Mouse (Mus musculus) megakaryocyte progenitor cell, adult 5-6 weeks (primary cell): ENCODE data around the gene Vmn2r10. TPM values are rescaled to one million over a fixed set of nuclear protein-coding genes. Genes with fewer than 3 reads are reported as not detected.
"Not testable (repeated sequence)": the region's sequence is repeated elsewhere in the genome, so short reads cannot be mapped to it uniquely, and the experiment has no call there.

Experiments used
- ATAC-seq: replicated peaks from 2 replicates; pipeline ENCODE4 v1.8.0; 2016; ENCODE audit warnings: mild to moderate bottlenecking, moderate TSS enrichment, inconsistent platforms; ENCODE audit not compliant: poor library complexity
- total RNA-seq, 2 experiments: library from RNA; stranded (forward) in 1 of 2; stranded (reverse) in 1 of 2; fragments of 157-497, 149-512 nt in 1 of 2; fragments of 200-1000 nt in 1 of 2; gene quantifications; 2 replicates each; pipeline versions ENCODE4 v1.2.3 to v1.2.4; 2015 to 2017

The Vmn2r10 gene
- not detected in 2 replicates for total RNA-seq (2015)
- not detected in 2 replicates for total RNA-seq (2017)

DNA sequence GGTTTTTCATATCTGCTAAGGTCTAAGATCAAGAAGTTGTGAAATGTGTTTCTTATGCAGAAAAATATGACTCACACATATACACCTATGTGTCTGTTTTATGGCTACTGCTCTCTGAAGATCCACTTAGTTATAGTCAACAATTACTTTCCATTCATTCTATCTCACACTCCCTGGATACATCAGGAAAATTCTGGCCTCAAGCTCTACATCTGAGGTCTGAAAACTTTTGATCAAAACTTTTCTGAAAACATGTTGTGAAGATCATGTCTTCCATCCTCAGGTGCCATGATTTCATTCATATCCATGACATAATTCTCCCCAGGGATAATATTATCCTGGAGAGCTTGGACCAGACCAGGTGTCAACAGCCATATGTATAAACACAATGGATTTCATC, at the start of gene Vmn2r10:
Vmn2r10 (minus strand) TSS at position 101 of the 400 bp plus-strand sequence.
- not testable (repeated sequence) for ATAC-seq

DNA sequence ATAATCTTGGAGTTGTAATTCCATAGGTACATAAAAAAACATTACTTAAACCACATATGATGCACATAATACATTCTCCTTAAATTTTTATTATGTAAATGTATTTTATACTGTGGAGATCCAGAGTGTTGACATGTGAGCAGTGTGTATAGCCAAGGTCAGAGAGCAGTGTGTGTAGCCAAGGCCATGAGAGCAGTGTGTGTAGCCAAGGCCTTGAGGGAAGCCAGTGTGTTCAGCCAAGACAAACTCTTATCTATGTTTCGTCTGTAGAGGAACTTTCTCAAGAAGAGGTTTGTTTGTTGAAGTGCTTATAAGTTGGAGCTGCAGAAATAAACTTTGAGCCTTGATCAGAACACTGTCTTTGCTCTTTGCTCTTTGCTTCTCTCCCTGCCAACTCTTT, 49.0 kb upstream of the Vmn2r10 start:
- no peak for ATAC-seq

DNA sequence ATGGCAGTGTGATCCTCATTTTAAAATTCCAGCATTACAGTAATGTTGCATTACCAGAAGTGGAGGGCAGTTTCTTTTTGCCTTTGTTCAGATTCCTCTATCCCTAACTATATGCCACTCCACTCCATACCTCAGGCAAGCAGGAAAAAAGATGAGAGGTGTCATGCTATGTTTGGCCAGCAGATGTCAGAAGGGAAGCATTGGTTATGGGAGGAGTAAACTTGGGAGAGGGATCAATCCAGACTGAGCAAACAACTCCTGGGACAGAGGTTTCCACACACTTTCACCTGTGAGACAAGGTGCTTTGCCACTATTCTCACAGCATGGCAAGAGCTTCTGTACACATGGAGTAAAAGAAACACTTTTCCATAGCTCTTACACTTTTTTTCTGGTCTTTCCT, 26.3 kb upstream of the Vmn2r10 start:
- ATAC-seq, result no peak

DNA sequence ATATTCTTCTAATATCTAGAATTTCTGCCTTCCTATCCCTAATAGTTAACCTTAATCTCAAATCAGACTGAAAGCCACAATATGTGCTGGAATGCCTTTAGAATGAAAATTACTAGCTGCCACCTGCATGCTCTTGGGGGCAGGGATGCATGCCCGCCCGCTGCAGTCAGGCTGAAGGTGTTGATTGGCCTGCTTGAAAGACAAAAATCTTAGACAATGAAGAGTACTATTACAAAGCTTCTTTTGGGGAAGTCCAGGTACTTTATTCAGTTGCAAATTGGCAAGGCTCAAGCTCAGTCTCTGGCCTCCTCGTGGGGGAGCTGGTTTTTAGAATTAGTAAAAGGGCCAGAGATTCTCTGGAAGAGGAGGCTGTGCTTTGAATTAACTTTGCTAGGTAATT, 17.4 kb downstream of the Vmn2r10 start:
- no peak for ATAC-seq

Other genes with a start within 250 kb of the Vmn2r10 start
- not detected in 2 replicates for gene Rnf212, start 231.5 kb downstream of the Vmn2r10 start, total RNA-seq (2015)
- 0.79 TPM in 1 of 2 replicates, not detected in the other for gene Rnf212, start 231.5 kb downstream of the Vmn2r10 start, total RNA-seq (2017)
- gene Tmed11, start 211.2 kb downstream of the Vmn2r10 start, total RNA-seq (2015), result not detected in 2 replicates
- not detected in 2 replicates for gene Tmed11, start 211.2 kb downstream of the Vmn2r10 start, total RNA-seq (2017)
- not detected in 2 replicates for gene Vmn2r8, start 197.7 kb downstream of the Vmn2r10 start, total RNA-seq (2015)
- gene Vmn2r8, start 197.7 kb downstream of the Vmn2r10 start, total RNA-seq (2017), result not detected in 2 replicates
- gene Vmn2r9, start 153.9 kb downstream of the Vmn2r10 start, total RNA-seq (2015), result not detected in 2 replicates
- not detected in 2 replicates for gene Vmn2r9, start 153.9 kb downstream of the Vmn2r10 start, total RNA-seq (2017)
- not detected in 2 replicates for gene Vmn2r11, start 53.0 kb upstream of the Vmn2r10 start, total RNA-seq (2015)
- gene Vmn2r11, start 53.0 kb upstream of the Vmn2r10 start, total RNA-seq (2017), result not detected in 2 replicates
- not detected in 2 replicates for gene Vmn2r12, start 91.4 kb upstream of the Vmn2r10 start, total RNA-seq (2015)
- gene Vmn2r12, start 91.4 kb upstream of the Vmn2r10 start, total RNA-seq (2017), result not detected in 2 replicates
- gene Vmn2r13, start 185.7 kb upstream of the Vmn2r10 start, total RNA-seq (2015), result not detected in 2 replicates
- not detected in 2 replicates for gene Vmn2r13, start 185.7 kb upstream of the Vmn2r10 start, total RNA-seq (2017)
- not detected in 2 replicates for gene Vmn2r14, start 218.2 kb upstream of the Vmn2r10 start, total RNA-seq (2015)
- not detected in 2 replicates for gene Vmn2r14, start 218.2 kb upstream of the Vmn2r10 start, total RNA-seq (2017)